Mouse (Mus musculus) myocyte (in vitro differentiated cells): Measurements from ENCODE around the gene Adap1. TPM values are rescaled to one million over a fixed set of nuclear protein-coding genes. Genes with fewer than 3 reads are reported as not detected.

Source experiments
- H3K27me3 ChIP-seq: one replicate; pipeline ENCODE4 v1.6.1; 2011; ENCODE audit not compliant: control insufficient read depth, insufficient read depth, insufficient read length
- H3K36me3 ChIP-seq: one replicate; pipeline ENCODE4 v1.6.1; 2011; ENCODE audit not compliant: control insufficient read depth, insufficient read depth
- H3K4me2 ChIP-seq: one replicate; pipeline ENCODE4 v1.6.1; 2011; ENCODE audit warnings: low read depth, control low read depth
- H3K4me3 ChIP-seq: one replicate; pipeline ENCODE4 v1.5.1; 2011; ENCODE audit warnings: mild to moderate bottlenecking, control low read depth, moderate library complexity
- H3K79me2 ChIP-seq: one replicate; pipeline ENCODE4 v1.6.1; 2011; ENCODE audit not compliant: control insufficient read depth, insufficient read depth
- H3ac ChIP-seq: one replicate; pipeline ENCODE4 v1.6.1; 2011; ENCODE audit not compliant: control insufficient read depth, insufficient read length
- CEBPB ChIP-seq: IDR thresholded peaks from 2 replicates; pipeline ENCODE4 v1.6.1; 2011; ENCODE audit warnings: mild to moderate bottlenecking, moderate library complexity; ENCODE audit not compliant: poor library complexity, insufficient read depth, severe bottlenecking
- E2F4 ChIP-seq: IDR thresholded peaks from one replicate; pipeline ENCODE4 v1.6.1; 2011; ENCODE audit warnings: mild to moderate bottlenecking, control low read depth, moderate library complexity; ENCODE audit not compliant: insufficient read depth
- MAX ChIP-seq: IDR thresholded peaks from one replicate; pipeline ENCODE4 v1.6.1; 2011; ENCODE audit warnings: low read depth, mild to moderate bottlenecking, control low read depth
- MYOD1 ChIP-seq, 3 experiments: IDR thresholded peaks; one replicate each; pipeline ENCODE4 v1.6.1; 2011; ENCODE audit warnings: control low read depth in 2 of 3, low read depth in 2 of 3, mild to moderate bottlenecking in 2 of 3, moderate library complexity in 1 of 3; ENCODE audit not compliant: insufficient read length in 2 of 3, control insufficient read depth in 1 of 3
- MYOG ChIP-seq, 3 experiments: IDR thresholded peaks; one replicate each; pipeline ENCODE4 v1.6.1; 2011; ENCODE audit warnings: control low read depth in 2 of 3, low read depth in 2 of 3, mild to moderate bottlenecking in 2 of 3; ENCODE audit not compliant: insufficient read length in 2 of 3, control insufficient read depth in 1 of 3, insufficient read depth in 1 of 3
- POLR2A ChIP-seq: IDR thresholded peaks from one replicate; pipeline ENCODE4 v1.6.1; 2011; ENCODE audit warnings: low read depth, mild to moderate bottlenecking, control low read depth, moderate library complexity; ENCODE audit not compliant: insufficient read length
- POLR2AphosphoS2 ChIP-seq: IDR thresholded peaks from one replicate; pipeline ENCODE4 v1.6.1; 2011; ENCODE audit warnings: low read depth, control low read depth; ENCODE audit not compliant: insufficient read length
- REST ChIP-seq: IDR thresholded peaks from one replicate; pipeline ENCODE4 v1.6.1; 2011; ENCODE audit warnings: mild to moderate bottlenecking, control low read depth, moderate library complexity; ENCODE audit not compliant: insufficient read depth, insufficient read length
- SRF ChIP-seq: IDR thresholded peaks from one replicate; pipeline ENCODE4 v1.6.1; 2011; ENCODE audit warnings: low read depth; ENCODE audit not compliant: control insufficient read depth, insufficient read length
- TCF12 ChIP-seq: IDR thresholded peaks from one replicate; pipeline ENCODE4 v1.6.1; 2011; ENCODE audit warnings: mild to moderate bottlenecking, control low read depth; ENCODE audit not compliant: poor library complexity, insufficient read depth, severe bottlenecking
- TCF3 ChIP-seq: IDR thresholded peaks from one replicate; pipeline ENCODE4 v1.6.1; 2011; ENCODE audit warnings: low read depth, control low read depth; ENCODE audit not compliant: insufficient read length
- USF1 ChIP-seq: IDR thresholded peaks from one replicate; pipeline ENCODE4 v1.6.1; 2011; ENCODE audit warnings: low read depth, mild to moderate bottlenecking, control low read depth, moderate library complexity
- polyA plus RNA-seq: library from polyadenylated mRNA; unstranded; fragments of >200 nt; fragmentation: generic; extraction: Trizol; gene quantifications from one replicate; pipeline ENCODE4 v1.2.1, GENCODE M21; 2012; ENCODE audit warnings: missing spikeins

The Adap1 gene
- polyA plus RNA-seq, 1 experiment, result 0.04 TPM

- no peak overlapping the region for H3K4me3 ChIP-seq
- H3K36me3 ChIP-seq, result peaks cover 14% of the 10 kb centered on the region
- no peaks in the 10 kb centered on the region for H3K27me3 ChIP-seq
- H3K4me2 ChIP-seq, result no peak overlapping the region
- peaks cover 85% of the 10 kb centered on the region for H3K79me2 ChIP-seq
- no peak for TF ChIP-seq E2F4
- TF ChIP-seq REST, result no peak
- TF ChIP-seq POLR2A, result no peak
- TF ChIP-seq MAX, result no peak
- no peak for TF ChIP-seq SRF
- TF ChIP-seq POLR2AphosphoS2, result no peak
- TF ChIP-seq CEBPB, result no peak
- H3ac ChIP-seq, result no peak overlapping the region
These were observed 69.1 kb downstream of the Adap1 start for GRCm38 (mm10) chr5:139256211-139256765.

DNA sequence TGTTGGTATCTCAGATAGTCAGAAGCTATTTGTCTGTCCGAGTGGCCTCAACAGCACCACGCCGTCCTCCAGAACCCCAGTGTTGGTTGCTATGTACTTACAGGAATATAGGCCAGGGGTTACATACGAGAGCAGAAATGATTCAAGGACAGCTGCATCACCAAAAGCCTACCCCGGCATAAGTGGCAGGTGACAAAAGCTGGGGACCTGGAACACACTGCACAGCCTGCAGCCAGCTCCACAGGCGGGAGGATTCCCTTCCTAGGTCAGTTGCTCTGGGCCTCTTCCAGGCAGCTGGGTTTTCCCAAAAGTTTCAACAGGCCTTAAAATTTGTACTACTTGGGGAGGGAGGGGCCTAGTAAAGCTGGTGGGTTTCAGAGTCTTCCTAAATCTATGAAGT is 69.6 kb downstream of the Adap1 start:
- Histone ChIP-seq H3K4me2 (no peak overlapping the region), H3K79me2 (peaks cover 80% of the 10 kb centered on the region), H3K4me3 (no peak overlapping the region), H3K27me3 (no peaks in the 10 kb centered on the region), H3K36me3 (peaks cover 10% of the 10 kb centered on the region), H3ac (no peak overlapping the region)
- TF ChIP-seq MYOD1 (IDR thresholded peaks at IDR 0.05; ENCODE audit: control insufficient read depth in 1 of 3, insufficient read length in 2 of 3, low read depth in 2 of 3), result peak in 1 of 3 experiments; percentile 31
- TF ChIP-seq MYOG (IDR thresholded peaks at IDR 0.05; ENCODE audit: control insufficient read depth in 1 of 3, insufficient read depth in 1 of 3, insufficient read length in 2 of 3, low read depth in 2 of 3), result peak in 1 of 3 experiments; percentile 52
- TF ChIP-seq USF1, result no peak

DNA sequence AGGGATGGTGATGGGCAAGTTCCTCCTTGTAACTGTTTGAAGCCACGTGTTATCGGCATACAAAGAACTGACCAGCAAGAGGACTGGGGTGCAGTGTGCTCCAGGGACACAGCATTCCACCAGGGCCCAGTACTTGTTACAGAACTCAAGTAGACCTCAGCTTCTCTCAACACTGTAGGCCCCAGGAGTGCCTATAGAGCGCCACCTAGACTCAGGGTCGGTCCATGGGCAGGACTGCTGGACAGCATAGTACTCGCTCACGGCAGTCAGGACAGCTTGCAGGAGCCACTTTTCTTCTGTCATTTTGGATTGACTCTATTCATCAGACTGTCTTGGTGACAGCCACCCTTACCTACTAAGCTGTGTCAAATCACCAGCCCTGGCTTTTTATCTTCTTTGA is 70.5 kb downstream of the Adap1 start:
- H3K4me2 ChIP-seq, result peak overlapping the region; percentile 19
- no peak overlapping the region for H3K4me3 ChIP-seq
- peaks cover 71% of the 10 kb centered on the region for H3K79me2 ChIP-seq
- H3K36me3 ChIP-seq, result peaks cover 1% of the 10 kb centered on the region
- no peaks in the 10 kb centered on the region for H3K27me3 ChIP-seq
- no peak overlapping the region for H3ac ChIP-seq
- TF ChIP-seq MYOD1 (IDR thresholded peaks at IDR 0.05; ENCODE audit: control insufficient read depth in 1 of 3, insufficient read length in 2 of 3, low read depth in 2 of 3), result no peak
- no peak for TF ChIP-seq USF1
- no peak for TF ChIP-seq TCF3
- TF ChIP-seq MYOG (IDR thresholded peaks at IDR 0.05; ENCODE audit: control insufficient read depth in 1 of 3, insufficient read depth in 1 of 3, insufficient read length in 2 of 3, low read depth in 2 of 3), result no peak
- TF ChIP-seq POLR2A, result no peak
- no peak for TF ChIP-seq SRF
- TF ChIP-seq CEBPB, result no peak
- no peak for TF ChIP-seq MAX
- TF ChIP-seq TCF12, result no peak
- no peak for TF ChIP-seq E2F4
- TF ChIP-seq POLR2AphosphoS2, result no peak
- TF ChIP-seq REST, result no peak

DNA sequence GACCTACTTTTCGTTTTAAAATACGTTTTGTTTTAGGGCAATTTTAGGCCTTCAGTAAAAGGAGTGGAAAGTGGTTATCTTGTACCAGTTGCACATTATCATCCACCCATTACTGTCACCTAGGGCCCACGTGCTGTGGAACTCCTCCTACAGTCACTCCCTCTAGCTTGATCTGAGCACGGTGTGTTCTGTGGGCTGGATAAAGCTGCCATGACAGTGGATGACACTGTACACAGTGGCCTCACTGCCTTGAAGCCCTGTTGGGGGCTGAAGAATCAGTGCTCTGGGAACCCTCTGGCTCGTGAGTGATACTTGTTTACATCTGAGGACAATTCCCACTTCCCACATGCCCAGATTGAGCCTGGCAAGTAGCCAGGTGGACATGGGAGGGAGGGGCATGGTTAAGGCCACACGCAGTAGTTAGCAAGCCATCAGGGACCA is 72.1 kb downstream of the Adap1 start:
- Histone ChIP-seq H3K36me3 (peaks cover 8% of the 10 kb centered on the region), H3ac (peak overlapping the region; percentile 35), H3K4me3 (peak overlapping the region; percentile 67), H3K79me2 (peaks cover 57% of the 10 kb centered on the region), H3K27me3 (no peaks in the 10 kb centered on the region), H3K4me2 (peak overlapping the region; percentile 98)
- no peak for TF ChIP-seq TCF3
- no peak for TF ChIP-seq SRF
- TF ChIP-seq MYOD1 (IDR thresholded peaks at IDR 0.05; ENCODE audit: control insufficient read depth in 1 of 3, insufficient read length in 2 of 3, low read depth in 2 of 3), result no peak
- no peak for TF ChIP-seq CEBPB
- TF ChIP-seq POLR2AphosphoS2, result peak; percentile 33

- Histone ChIP-seq H3K27me3 (no peaks in the 10 kb centered on the region), H3K4me3 (peak overlapping the region; percentile 67), H3ac (peak overlapping the region; percentile 35), H3K4me2 (peak overlapping the region; percentile 98), H3K79me2 (peaks cover 52% of the 10 kb centered on the region), H3K36me3 (peaks cover 9% of the 10 kb centered on the region)
- no peak for TF ChIP-seq SRF
- no peak for TF ChIP-seq MYOG (IDR thresholded peaks at IDR 0.05; ENCODE audit: control insufficient read depth in 1 of 3, insufficient read depth in 1 of 3, insufficient read length in 2 of 3, low read depth in 2 of 3)
- no peak for TF ChIP-seq MAX
These were observed 72.5 kb downstream of the Adap1 start for GRCm38 (mm10) chr5:139252910-139253245.
